Mouse (Mus musculus): ENCODE results near the gene Rrp8.

DNA sequence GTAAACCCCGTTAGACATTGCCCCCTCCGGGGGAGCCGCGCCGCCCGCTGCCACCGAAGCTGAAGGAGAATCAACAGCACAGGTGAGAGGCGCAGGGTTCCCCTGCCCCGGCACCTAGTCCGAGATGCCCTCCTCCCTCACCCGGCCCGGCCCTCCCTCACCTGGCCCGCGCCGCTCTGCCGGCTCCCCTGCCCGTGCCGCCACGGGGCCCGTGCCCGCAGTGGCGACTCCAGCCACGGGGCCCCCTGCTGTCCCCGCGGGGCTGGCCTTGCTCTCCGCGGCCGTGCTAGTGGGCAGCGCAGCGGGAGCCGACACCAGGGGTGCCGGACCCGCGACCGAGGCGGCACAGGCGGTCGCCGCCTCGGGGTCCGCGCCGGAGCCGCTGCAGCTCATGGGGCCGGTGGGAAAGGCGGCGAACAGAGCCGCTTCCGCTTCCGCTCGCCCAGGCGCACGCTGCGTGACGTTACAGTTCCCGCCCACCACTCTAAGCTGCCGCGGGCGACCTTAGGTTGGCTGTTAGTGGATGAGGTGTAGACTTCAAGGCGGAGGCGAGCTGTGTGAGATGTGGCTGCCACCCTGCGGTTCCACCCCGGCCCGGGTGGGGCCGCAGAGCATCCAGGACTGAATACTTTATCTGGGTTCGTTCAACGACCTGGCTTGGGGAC lies 6.9 kb upstream of the Rrp8 start, which contains the start of gene Taf10:
- TF ChIP-seq POLR2A (IDR thresholded peaks at IDR 0.05; ENCODE audit: insufficient read depth, low read length) (no peak), CTCF (IDR thresholded peaks at IDR 0.05; ENCODE audit: low read depth, low read length) (no peak), EP300 (IDR thresholded peaks at IDR 0.05; ENCODE audit: insufficient read depth, low read depth, low read length) (no peak)

Measured in ES-Bruce4 (cell line).